Mouse (Mus musculus): ENCODE measurements around the gene Olfm1. TPM values are rescaled to one million over a fixed set of nuclear protein-coding genes. Genes with fewer than 3 reads are reported as not detected.

The Olfm1 gene
- polyA plus RNA-seq, 1 experiment from 2014 or later, result 9.8 TPM

DNA sequence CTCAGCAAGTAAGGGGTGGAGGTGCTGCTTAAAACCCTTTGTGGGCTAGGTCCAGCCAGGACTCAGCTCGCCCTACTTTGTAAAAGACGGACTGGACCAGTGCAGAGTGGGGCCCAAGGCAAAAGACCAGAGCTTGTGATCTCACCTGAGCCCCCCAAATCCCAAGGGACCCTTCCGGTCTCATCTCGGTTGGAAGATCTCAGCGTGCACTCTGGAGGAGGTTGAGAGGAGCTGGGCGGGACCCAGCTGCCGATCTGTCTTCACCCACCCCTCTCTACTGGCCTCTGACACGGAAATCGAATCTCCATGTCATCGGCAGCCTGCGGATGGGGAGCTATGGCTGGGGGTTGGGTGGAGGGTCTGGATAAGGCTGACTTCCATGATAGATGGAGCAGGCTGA, 13.7 kb downstream of the Olfm1 start:
- WGBS, result 17% methylated on average over 11 of the region's 11 CpGs
- Histone ChIP-seq H3K9ac (replicated peaks; ENCODE audit: low read depth) (no peak overlapping the region), H3K27me3 (replicated peaks; ENCODE audit: insufficient read depth, low read length) (peaks cover 7% of the 10 kb centered on the region; the same call in 1 of the 2 replicates), H3K36me3 (ENCODE audit: insufficient read depth, low read length) (no peaks in the 10 kb centered on the region), H3K4me3 (ENCODE audit: low read depth, low read length) (peak overlapping the region; percentile 45; the same call in 1 of the 2 replicates), H3K4me1 (ENCODE audit: insufficient read depth, low read depth, low read length) (no peaks in the 10 kb centered on the region), H3K4me2 (replicated peaks; ENCODE audit: low read depth, low read length) (peak overlapping the region; percentile 99; the same call in 1 of the 2 replicates), H3K9me3 (ENCODE audit: low read length) (no peaks in the 10 kb centered on the region), H3K27ac (ENCODE audit: low read length) (no peak overlapping the region)
- ATAC-seq (no peak), DNase-seq (ENCODE audit: low spot score) (no peak)
- TF ChIP-seq EP300 (IDR thresholded peaks at IDR 0.05) (no peak), CTCF (IDR thresholded peaks at IDR 0.05) (no peak)

DNA sequence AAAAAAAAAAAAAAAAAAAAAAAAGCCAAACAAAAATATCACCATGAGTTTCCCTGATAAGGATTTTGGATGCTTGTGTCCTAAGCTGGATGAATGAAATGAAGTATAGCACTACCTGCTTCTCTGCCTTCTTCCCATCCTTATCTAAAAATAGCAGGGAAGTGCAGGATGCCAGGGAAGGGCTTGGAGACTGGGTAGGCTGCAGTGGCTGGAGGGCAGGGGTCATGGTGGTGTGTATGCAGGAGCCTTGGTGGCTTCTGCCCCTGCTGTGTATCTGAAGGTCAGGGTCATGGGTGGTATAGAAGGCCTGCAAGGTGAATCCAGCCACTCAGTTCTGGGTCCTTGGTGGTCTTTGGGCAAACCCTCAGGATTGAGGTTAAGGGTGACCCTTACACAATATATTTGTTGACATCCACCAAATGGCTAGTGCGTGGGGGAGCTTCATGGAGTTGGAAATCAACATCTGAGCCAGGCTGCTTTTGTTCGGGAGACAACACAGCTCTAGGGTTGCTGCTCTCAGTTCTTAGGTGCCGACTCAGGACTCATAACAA, 14.5 kb downstream of the Olfm1 start:
- WGBS, result 87% methylated on average over 3 of the region's 3 CpGs
- Histone ChIP-seq H3K27me3 (replicated peaks; ENCODE audit: insufficient read depth, low read length) (peaks cover 7% of the 10 kb centered on the region; the same call in 1 of the 2 replicates), H3K9me3 (ENCODE audit: low read length) (no peaks in the 10 kb centered on the region), H3K4me2 (replicated peaks; ENCODE audit: low read depth, low read length) (no peak overlapping the region), H3K27ac (ENCODE audit: low read length) (no peak overlapping the region), H3K4me3 (ENCODE audit: low read depth, low read length) (no peak overlapping the region), H3K4me1 (ENCODE audit: insufficient read depth, low read depth, low read length) (no peaks in the 10 kb centered on the region), H3K36me3 (ENCODE audit: insufficient read depth, low read length) (no peaks in the 10 kb centered on the region; the same call in 1 of the 2 replicates), H3K9ac (replicated peaks; ENCODE audit: low read depth) (no peak overlapping the region)
- ATAC-seq (no peak), DNase-seq (ENCODE audit: low spot score) (no peak)
- TF ChIP-seq CTCF (IDR thresholded peaks at IDR 0.05), result no peak
- TF ChIP-seq EP300 (IDR thresholded peaks at IDR 0.05), result no peak

DNA sequence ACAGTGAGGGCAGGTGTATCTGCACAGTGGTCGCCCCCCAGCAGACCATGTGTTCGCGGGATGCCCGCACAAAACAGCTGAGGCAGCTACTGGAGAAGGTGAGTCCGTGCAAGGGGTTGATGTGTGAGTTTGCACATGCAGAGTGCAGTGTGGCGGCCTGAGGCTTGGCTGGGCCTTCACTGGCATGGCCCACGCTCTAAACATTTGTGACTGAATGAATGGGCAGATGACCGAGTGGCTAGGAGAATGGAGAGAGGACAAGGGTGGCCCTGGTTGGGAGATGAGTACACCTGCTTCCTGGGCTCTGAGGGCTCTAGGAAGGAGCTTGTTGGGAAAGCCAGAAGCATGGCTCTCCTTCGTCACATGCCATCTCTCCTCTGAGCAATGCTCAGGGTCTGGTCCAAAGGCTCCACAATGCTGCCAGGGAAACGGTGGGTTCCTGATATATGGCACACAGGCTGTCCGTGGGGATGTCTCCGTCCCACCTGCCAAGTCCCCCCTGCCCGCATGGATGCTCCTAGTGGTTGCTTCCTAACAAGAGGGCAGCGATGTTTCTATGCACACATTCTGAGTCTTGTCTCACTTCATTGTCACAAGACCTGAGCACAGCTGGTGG, 15.4 kb downstream of the Olfm1 start:
- Histone ChIP-seq H3K9ac (replicated peaks; ENCODE audit: low read depth) (no peak overlapping the region), H3K36me3 (ENCODE audit: insufficient read depth, low read length) (no peaks in the 10 kb centered on the region; the same call in 1 of the 2 replicates), H3K9me3 (ENCODE audit: low read length) (no peaks in the 10 kb centered on the region), H3K4me1 (ENCODE audit: insufficient read depth, low read depth, low read length) (no peaks in the 10 kb centered on the region), H3K27me3 (replicated peaks; ENCODE audit: insufficient read depth, low read length) (peaks cover 7% of the 10 kb centered on the region; the same call in 1 of the 2 replicates), H3K4me2 (replicated peaks; ENCODE audit: low read depth, low read length) (no peak overlapping the region), H3K4me3 (ENCODE audit: low read depth, low read length) (no peak overlapping the region), H3K27ac (ENCODE audit: low read length) (no peak overlapping the region)
- ATAC-seq (no peak), DNase-seq (ENCODE audit: low spot score) (no peak)
- WGBS, result 91% methylated on average over 14 of the region's 14 CpGs
- TF ChIP-seq EP300 (IDR thresholded peaks at IDR 0.05), result no peak
- TF ChIP-seq CTCF (IDR thresholded peaks at IDR 0.05), result no peak

DNA sequence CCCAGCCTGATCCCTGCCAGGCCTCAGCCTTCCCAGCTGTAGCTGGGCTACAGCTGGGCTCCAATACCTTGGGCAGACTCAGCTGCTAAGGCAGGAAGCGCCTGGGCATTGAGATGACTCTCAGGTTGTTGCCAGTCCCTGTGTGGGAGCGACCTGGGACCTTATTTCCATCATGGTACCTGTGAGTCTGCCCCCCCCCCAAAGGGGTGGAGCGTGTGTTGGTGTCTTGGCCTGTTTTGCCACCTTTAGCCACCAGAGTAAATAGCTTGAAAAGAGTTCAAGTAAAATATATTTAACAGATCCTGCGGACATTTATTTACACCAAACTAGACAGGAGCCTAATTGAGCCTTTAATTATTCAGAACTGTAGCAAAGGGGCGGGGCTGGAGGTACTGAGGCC, 16.4 kb downstream of the Olfm1 start:
- 87% methylated on average over 5 of the region's 5 CpGs for whole genome bisulfite sequencing
- no peak overlapping the region for H3K4me2 ChIP-seq (replicated peaks; ENCODE audit: low read depth, low read length)
- no peak overlapping the region for H3K9ac ChIP-seq (replicated peaks; ENCODE audit: low read depth)
- DNase-seq (ENCODE audit: low spot score), result no peak
- TF ChIP-seq EP300 (IDR thresholded peaks at IDR 0.05), result no peak
- H3K4me3 ChIP-seq (ENCODE audit: low read depth, low read length), result no peak overlapping the region
- peaks cover 7% of the 10 kb centered on the region; the same call in 1 of the 2 replicates for H3K27me3 ChIP-seq (replicated peaks; ENCODE audit: insufficient read depth, low read length)
- no peaks in the 10 kb centered on the region for H3K9me3 ChIP-seq (ENCODE audit: low read length)
- no peak overlapping the region for H3K27ac ChIP-seq (ENCODE audit: low read length)
- no peak for ATAC-seq
- no peaks in the 10 kb centered on the region; the same call in 1 of the 2 replicates for H3K36me3 ChIP-seq (ENCODE audit: insufficient read depth, low read length)
- no peaks in the 10 kb centered on the region for H3K4me1 ChIP-seq (ENCODE audit: insufficient read depth, low read depth, low read length)

DNA sequence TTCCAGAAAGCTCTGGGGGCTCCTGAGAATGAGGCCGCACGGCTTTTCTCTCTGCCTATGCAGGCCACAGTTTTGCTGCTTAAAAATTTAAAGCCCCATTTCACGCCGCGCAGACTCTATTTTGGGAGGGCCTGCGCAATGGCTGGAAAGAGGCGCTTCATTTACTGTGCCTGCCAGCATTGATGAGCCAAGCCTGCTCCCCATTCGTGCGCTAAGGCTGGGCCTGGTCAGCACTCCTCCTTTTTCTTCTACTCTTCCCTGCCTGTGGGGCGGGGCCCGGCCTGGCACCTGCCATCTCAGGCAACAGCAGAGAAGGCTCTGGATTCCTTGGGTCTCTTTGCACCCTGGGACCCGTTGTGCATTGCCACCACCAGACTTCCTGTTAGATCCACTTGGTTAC, 16.9 kb downstream of the Olfm1 start:
- no peaks in the 10 kb centered on the region; the same call in 1 of the 2 replicates for H3K36me3 ChIP-seq (ENCODE audit: insufficient read depth, low read length)
- H3K4me1 ChIP-seq (ENCODE audit: insufficient read depth, low read depth, low read length), result no peaks in the 10 kb centered on the region
- WGBS, result 89% methylated on average over 12 of the region's 12 CpGs
- no peak overlapping the region for H3K27ac ChIP-seq (ENCODE audit: low read length)
- no peak overlapping the region for H3K9ac ChIP-seq (replicated peaks; ENCODE audit: low read depth)
- no peaks in the 10 kb centered on the region for H3K9me3 ChIP-seq (ENCODE audit: low read length)
- no peak overlapping the region for H3K4me2 ChIP-seq (replicated peaks; ENCODE audit: low read depth, low read length)
- peaks cover 7% of the 10 kb centered on the region; the same call in 1 of the 2 replicates for H3K27me3 ChIP-seq (replicated peaks; ENCODE audit: insufficient read depth, low read length)
- TF ChIP-seq CTCF (IDR thresholded peaks at IDR 0.05), result no peak
- TF ChIP-seq EP300 (IDR thresholded peaks at IDR 0.05), result no peak
- DNase-seq (ENCODE audit: low spot score) (no peak), ATAC-seq (no peak)
- H3K4me3 ChIP-seq (ENCODE audit: low read depth, low read length), result no peak overlapping the region

DNA sequence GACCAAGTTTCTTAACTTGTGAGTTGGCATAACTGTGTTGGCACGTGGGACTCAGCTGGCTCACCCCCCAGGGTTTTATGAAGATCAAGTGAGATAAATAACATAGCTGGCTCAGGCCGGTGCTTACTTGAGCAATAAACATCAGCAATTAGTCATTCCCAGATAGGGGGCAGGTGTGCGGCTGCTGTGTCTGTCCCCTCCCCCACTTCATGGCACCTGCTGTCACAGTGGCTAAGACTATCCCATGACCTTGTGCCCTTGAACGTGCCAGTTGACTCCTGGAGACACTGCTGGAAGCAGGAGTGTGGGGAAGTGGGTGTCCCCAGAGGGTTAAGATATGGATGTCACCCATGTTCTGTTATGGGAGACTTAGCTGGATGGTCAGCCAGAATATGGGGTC, 17.5 kb downstream of the Olfm1 start:
- 49% methylated on average over 4 of the region's 4 CpGs for WGBS
- no peaks in the 10 kb centered on the region for H3K4me1 ChIP-seq (ENCODE audit: insufficient read depth, low read depth, low read length)
- no peak for TF ChIP-seq CTCF (IDR thresholded peaks at IDR 0.05)
- TF ChIP-seq EP300 (IDR thresholded peaks at IDR 0.05), result no peak
- no peak for DNase-seq (ENCODE audit: low spot score)
- H3K9me3 ChIP-seq (ENCODE audit: low read length), result no peaks in the 10 kb centered on the region
- no peak for ATAC-seq
- no peaks in the 10 kb centered on the region; the same call in 1 of the 2 replicates for H3K36me3 ChIP-seq (ENCODE audit: insufficient read depth, low read length)
- no peak overlapping the region for H3K4me3 ChIP-seq (ENCODE audit: low read depth, low read length)
- H3K27ac ChIP-seq (ENCODE audit: low read length), result no peak overlapping the region
- H3K9ac ChIP-seq (replicated peaks; ENCODE audit: low read depth), result no peak overlapping the region
- H3K27me3 ChIP-seq (replicated peaks; ENCODE audit: insufficient read depth, low read length), result peaks cover 7% of the 10 kb centered on the region; the same call in 1 of the 2 replicates
- H3K4me2 ChIP-seq (replicated peaks; ENCODE audit: low read depth, low read length), result no peak overlapping the region
